Mouse (Mus musculus): ENCODE measurements at regions not wholly inside any gene's neighbourhood (a gene's known extent, or its start where the extent isn't known, plus 50 kb on each side); places are given as distances from the start of the nearest gene placed in this dataset.

GRCm38 (mm10) chr6:143597414-143597813 is 430.4 kb downstream of the Etnk1 start:
- TF ChIP-seq FOSL1 (IDR thresholded peaks at IDR 0.05; ENCODE audit: insufficient read depth, low read length, poor library complexity, severe bottlenecking) (no peak), CTCF (IDR thresholded peaks at IDR 0.05; ENCODE audit: control insufficient read depth, insufficient read depth, insufficient read length) (no peak), USF1 (IDR thresholded peaks at IDR 0.05; ENCODE audit: low read depth) (no peak), MAX (IDR thresholded peaks at IDR 0.05) (no peak)
